Mouse (Mus musculus): ENCODE data around the gene Hoxb1. TPM values are rescaled to one million over a fixed set of nuclear protein-coding genes. Genes with fewer than 3 reads are reported as not detected.

The Hoxb1 gene
- polyA plus RNA-seq, 1 experiment from 2014 or later, result not detected

DNA sequence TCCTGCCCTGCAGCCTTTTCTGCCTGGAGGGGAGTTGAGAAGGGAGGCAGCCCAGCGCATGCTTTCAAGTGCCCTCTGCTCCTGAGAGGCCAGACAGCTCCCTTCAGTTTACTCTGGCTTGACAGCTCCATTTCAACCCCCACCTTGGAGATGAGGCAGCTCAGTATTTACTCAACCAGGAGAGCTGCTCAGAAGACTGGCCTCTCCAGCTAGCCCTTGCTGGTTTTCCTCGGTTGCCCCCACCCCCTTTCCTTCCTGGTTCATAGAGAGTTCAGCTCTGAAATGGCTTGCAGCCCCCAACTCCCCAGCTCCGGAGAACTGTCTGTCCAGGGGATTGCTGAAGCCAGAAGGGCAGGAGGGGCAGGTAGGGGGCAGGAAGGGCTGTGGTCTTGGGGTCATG is 7.0 kb downstream of the Hoxb1 start:
- peaks cover 6% of the 10 kb centered on the region for H3K4me1 ChIP-seq
- no peaks in the 10 kb centered on the region for H3K9me3 ChIP-seq
- no peak overlapping the region for H3K9ac ChIP-seq
- H3K4me3 ChIP-seq (replicated peaks), result no peak overlapping the region
- 8% methylated on average over 3 of the region's 3 CpGs for WGBS
- ATAC-seq (ENCODE audit: insufficient read depth, low FRiP score, low read depth), result no peak
- H3K27me3 ChIP-seq (replicated peaks), result peaks cover 9% of the 10 kb centered on the region
- no peaks in the 10 kb centered on the region for H3K36me3 ChIP-seq
- H3K27ac ChIP-seq, result no peak overlapping the region
- no peak overlapping the region for H3K4me2 ChIP-seq

DNA sequence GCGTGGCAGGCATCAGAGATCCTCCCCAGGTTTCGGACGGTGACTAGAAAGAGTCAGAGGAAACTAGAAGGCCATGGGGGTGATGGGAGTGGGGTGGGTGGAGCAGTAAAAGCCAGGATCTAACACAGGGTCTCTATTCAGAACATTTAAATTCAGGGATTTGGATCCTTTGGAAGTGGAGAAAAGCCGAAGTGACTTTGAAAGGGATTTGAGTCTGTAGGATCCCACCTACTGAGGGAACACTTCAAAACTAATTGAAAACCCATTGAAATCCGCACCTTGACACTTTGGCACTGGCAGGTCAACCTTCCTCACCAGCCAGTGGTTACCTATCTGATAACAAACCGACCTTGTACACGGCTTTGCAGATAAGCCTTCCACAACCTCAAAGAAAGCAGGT is 9.3 kb downstream of the Hoxb1 start:
- H3K4me1 ChIP-seq, result peaks cover 6% of the 10 kb centered on the region
- H3K4me3 ChIP-seq (replicated peaks), result no peak overlapping the region
- no peak for ATAC-seq (ENCODE audit: insufficient read depth, low FRiP score, low read depth)
- H3K27me3 ChIP-seq (replicated peaks), result peaks cover 6% of the 10 kb centered on the region; the same call in 1 of the 2 replicates
- 52% methylated on average over 7 of the region's 7 CpGs for WGBS
- H3K4me2 ChIP-seq, result no peak overlapping the region
- H3K9ac ChIP-seq, result no peak overlapping the region
- H3K27ac ChIP-seq, result no peak overlapping the region
- H3K9me3 ChIP-seq, result no peaks in the 10 kb centered on the region
- no peaks in the 10 kb centered on the region for H3K36me3 ChIP-seq

DNA sequence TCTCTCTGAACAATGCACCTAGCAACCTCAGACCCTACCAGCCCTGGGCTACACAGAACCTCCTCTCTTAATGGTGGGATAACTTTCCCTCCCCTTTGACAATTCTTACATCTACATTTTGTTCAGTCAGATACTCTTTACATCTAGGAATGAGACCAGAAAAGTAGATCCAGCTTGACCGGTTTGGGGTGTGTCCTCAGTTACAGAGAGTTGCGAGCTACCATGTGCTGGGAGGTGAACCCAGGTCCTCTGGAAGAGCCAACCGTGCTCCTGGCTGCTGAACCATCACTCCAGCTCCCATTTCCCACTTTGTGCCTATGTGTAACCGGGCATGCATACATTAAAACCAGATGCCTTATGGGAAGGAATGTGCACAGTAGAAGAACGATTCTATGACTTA is 17.8 kb downstream of the Hoxb1 start:
- ATAC-seq (ENCODE audit: insufficient read depth, low FRiP score, low read depth), result no peak
- Histone ChIP-seq H3K36me3 (no peaks in the 10 kb centered on the region), H3K9me3 (no peaks in the 10 kb centered on the region), H3K4me2 (no peak overlapping the region), H3K4me1 (no peaks in the 10 kb centered on the region), H3K27ac (peak overlapping the region; percentile 41; the same call in 1 of the 2 replicates), H3K9ac (no peak overlapping the region), H3K4me3 (replicated peaks) (no peak overlapping the region), H3K27me3 (replicated peaks) (no peaks in the 10 kb centered on the region)
- 50% methylated on average over 5 of the region's 5 CpGs for WGBS

DNA sequence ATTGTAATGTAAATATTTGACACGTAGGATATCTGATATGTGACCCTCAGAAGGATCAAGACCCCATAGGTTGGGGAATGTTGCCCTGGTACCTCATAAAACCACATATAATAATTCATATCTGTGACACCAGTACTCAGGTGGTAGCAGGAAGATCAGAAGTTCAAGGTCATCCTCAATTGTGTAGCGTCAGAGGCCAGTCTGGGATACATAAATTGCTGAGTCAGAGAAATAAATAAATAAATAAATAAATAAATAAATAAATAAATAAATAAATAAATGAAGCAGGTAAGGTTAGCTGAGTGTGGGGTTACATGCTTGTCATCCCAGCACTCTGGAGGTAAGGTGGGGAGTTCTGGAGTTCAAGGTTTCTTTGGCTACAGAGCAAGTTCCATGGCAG is 22.1 kb downstream of the Hoxb1 start:
- H3K4me2 ChIP-seq, result no peak overlapping the region
- 75% methylated on average over 2 of the region's 2 CpGs for WGBS
- no peak overlapping the region for H3K27ac ChIP-seq
- H3K9me3 ChIP-seq, result no peaks in the 10 kb centered on the region
- H3K27me3 ChIP-seq (replicated peaks), result no peaks in the 10 kb centered on the region
- no peaks in the 10 kb centered on the region for H3K4me1 ChIP-seq
- ATAC-seq (ENCODE audit: insufficient read depth, low FRiP score, low read depth), result no peak
- H3K36me3 ChIP-seq, result no peaks in the 10 kb centered on the region
- no peak overlapping the region for H3K9ac ChIP-seq
- no peak overlapping the region for H3K4me3 ChIP-seq (replicated peaks)

DNA sequence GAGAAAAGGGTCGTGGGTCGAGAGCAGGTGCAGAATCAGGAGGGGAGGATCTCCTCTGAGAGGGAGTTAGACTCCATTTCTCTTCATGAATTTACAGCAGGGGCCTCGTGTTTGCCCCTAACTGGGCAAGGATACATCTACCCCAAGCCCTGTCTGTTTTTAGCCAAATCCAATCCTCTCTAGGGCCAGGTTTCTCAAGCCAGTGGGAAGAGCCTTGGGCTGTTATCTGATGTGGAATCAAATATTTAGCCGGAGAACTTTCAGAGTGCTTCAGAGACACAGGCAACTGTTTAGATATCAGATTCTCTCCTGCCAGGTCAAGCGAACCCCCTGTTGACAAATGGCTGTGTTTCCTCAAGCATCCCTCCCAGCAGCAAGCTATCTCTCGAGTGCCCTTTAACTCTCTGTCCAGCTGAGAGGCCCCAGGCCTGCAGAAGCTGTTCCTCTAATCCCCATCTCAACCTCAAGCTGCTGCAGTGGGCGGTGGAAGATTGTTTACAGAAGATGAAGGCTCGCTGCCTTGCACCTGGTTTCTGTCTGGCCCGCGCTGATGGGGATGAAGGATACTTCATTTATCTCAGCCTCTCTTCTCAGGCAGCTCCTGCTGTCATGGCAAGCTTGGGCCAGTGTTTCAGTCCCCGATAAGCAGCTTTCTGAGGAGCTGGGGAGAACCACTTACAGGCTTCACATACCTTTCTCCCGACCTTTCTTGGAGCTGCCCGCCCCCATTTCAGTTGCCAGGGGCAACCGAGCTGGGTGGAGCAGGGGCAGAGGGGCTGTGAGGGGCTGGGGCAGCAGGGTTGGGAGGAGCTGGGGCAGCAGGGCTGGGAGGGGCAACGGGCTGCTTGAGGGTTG is 31.4 kb downstream of the Hoxb1 start:
- H3K9ac ChIP-seq, result no peak overlapping the region
- no peak overlapping the region for H3K4me3 ChIP-seq (replicated peaks)
- H3K27ac ChIP-seq, result peak overlapping the region; percentile 45
- H3K27me3 ChIP-seq (replicated peaks), result no peaks in the 10 kb centered on the region
- H3K4me1 ChIP-seq, result peaks cover 14% of the 10 kb centered on the region
- no peaks in the 10 kb centered on the region for H3K9me3 ChIP-seq
- WGBS, result 9% methylated on average over 15 of the region's 15 CpGs
- peak; percentile 74 for ATAC-seq (ENCODE audit: insufficient read depth, low FRiP score, low read depth)
- no peaks in the 10 kb centered on the region for H3K36me3 ChIP-seq
- H3K4me2 ChIP-seq, result no peak overlapping the region

DNA sequence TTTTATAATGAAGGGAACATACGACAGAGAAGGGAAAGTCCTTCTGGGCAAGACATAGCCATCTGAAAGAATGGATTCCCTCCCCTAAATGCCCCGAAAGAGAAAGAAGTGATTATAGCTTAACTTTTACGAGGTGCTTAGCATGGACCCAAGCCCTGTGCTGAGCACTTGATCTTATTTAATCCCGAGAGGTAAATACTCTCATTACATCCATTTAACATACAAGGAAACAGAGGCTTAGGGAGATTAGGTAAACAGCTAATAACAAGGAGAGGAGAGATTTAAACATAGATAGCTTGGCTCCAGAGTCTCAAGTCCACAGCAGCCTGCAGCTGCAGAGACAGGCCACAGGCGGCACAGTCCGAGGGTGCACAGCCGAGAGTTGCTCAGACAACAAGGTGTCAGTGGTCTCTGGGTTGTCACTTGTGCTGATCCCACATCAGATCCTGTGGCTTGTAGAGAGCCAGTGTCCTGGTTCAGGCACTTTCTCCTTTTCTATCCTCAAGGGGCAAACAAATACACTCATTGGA is 32.3 kb downstream of the Hoxb1 start:
- H3K4me3 ChIP-seq (replicated peaks), result no peak overlapping the region
- H3K4me2 ChIP-seq, result no peak overlapping the region
- WGBS, result 22% methylated on average over 7 of the region's 7 CpGs
- 0 out of 2 replicates have a peak, but pooled peaks have one; percentile 54 for ATAC-seq (ENCODE audit: insufficient read depth, low FRiP score, low read depth)
- peak overlapping the region; percentile 45 for H3K27ac ChIP-seq
- H3K36me3 ChIP-seq, result no peaks in the 10 kb centered on the region
- no peak overlapping the region for H3K9ac ChIP-seq
- H3K27me3 ChIP-seq (replicated peaks), result no peaks in the 10 kb centered on the region
- H3K4me1 ChIP-seq, result peaks cover 14% of the 10 kb centered on the region
- H3K9me3 ChIP-seq, result no peaks in the 10 kb centered on the region

DNA sequence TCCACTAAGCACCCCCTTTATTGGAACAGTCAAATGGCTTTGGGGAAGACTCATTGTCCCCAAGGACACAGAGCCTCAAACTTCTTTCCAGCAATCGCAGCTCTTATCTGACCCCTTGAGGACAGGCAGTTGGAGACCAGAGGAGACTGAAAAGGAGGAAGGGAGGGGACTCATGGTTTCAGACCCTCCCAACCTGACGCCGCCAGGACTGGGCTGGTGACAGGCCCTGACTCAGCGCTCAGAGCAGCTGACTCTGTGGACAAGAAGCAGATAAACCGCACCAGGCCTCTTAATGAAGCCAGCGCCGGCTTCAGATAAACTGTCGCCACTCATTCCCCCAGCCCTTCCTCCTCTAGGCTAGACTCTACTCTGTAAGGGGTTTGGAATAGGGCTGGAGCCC is 34.4 kb downstream of the Hoxb1 start:
- H3K4me1 ChIP-seq, result peaks cover 22% of the 10 kb centered on the region
- no peak for ATAC-seq (ENCODE audit: insufficient read depth, low FRiP score, low read depth)

DNA sequence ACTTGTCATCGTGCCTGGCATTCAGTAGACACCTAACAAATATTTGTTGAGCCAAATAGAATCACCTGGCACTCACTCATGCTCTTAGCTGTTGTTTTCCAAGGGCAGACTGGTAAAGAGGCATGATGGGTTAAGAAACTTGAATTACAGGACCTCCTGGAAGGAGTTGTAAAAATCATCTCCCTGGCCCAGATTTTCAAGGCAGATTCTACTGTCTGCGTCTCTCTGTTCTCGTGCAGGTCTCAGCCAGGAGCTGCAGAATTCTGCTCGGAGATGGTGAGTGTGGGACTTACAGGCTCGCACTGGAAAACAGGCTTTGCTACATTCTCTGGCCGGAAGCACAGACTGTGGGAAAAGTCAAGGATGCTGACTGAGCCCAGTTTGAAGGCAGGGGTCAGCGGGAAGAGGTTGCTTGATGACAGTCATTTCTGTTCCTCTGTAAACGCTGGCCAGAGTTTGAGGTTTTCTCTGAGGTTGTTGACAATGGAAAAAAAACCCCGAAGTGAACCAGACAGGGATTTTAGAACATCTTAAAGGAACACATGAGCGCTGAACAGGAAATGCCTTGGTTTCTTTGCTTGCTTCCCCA is 38.6 kb downstream of the Hoxb1 start:
- Histone ChIP-seq H3K36me3 (no peaks in the 10 kb centered on the region), H3K4me2 (no peak overlapping the region), H3K27ac (peak overlapping the region; percentile 56), H3K4me3 (replicated peaks) (no peak overlapping the region), H3K9ac (no peak overlapping the region), H3K9me3 (no peaks in the 10 kb centered on the region), H3K27me3 (replicated peaks) (no peaks in the 10 kb centered on the region), H3K4me1 (peaks cover 28% of the 10 kb centered on the region)
- no peak for ATAC-seq (ENCODE audit: insufficient read depth, low FRiP score, low read depth)
- 19% methylated on average over 10 of the region's 10 CpGs for WGBS

More for the DNA sequence above, 34.4 kb downstream of the Hoxb1 start:
- 21% methylated on average over 8 of the region's 8 CpGs for WGBS
- no peak overlapping the region for H3K4me2 ChIP-seq
- H3K27ac ChIP-seq, result no peak overlapping the region
- no peaks in the 10 kb centered on the region for H3K27me3 ChIP-seq (replicated peaks)
- H3K36me3 ChIP-seq, result no peaks in the 10 kb centered on the region
- H3K9me3 ChIP-seq, result no peaks in the 10 kb centered on the region
- no peak overlapping the region for H3K9ac ChIP-seq
- no peak overlapping the region for H3K4me3 ChIP-seq (replicated peaks)

DNA sequence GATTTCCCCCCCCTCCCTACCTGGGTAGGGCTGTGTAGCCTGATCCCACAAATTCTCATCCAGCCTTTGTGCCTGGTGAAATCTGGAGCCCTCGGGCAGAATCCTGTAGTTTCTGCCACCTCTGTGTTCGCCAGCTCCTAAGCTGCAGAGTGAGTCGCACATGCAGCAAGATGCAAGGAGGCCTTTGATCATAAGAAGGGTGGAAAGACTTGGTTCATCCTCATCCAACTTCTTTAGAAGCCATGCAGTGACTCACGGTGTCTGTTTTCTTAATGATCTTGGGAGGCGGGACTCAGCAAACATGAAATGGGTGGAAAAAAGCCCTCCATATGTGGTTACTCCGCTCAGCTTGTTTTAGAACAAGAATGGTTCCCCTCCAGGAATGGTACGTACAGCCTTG is 39.3 kb downstream of the Hoxb1 start:
- peak overlapping the region; percentile 38 for H3K27ac ChIP-seq
- WGBS, result 63% methylated on average over 7 of the region's 7 CpGs

DNA sequence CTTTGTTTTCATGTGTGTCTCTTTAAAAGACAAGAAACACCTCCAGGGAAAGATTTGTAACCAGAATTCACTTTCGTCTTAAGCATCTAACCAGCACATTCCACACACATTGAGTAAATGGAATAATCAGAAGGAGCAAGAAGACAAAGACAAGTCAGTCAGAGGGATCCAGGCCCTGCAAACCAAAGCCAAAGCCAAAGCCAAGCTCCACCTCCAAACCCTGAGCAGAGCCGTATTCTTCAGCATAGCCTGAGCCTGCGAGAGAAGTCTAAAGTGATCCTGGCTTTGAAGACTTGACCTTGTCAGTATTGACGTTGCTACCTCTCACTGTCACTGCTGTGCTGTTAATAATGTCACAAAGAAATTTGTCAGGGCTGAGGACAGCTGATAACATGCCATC is 40.0 kb downstream of the Hoxb1 start:
- WGBS, result 60% methylated on average over 4 of the region's 4 CpGs
- Histone ChIP-seq H3K4me3 (replicated peaks) (no peak overlapping the region), H3K36me3 (no peaks in the 10 kb centered on the region), H3K27me3 (replicated peaks) (no peaks in the 10 kb centered on the region), H3K4me1 (peaks cover 25% of the 10 kb centered on the region), H3K9me3 (no peaks in the 10 kb centered on the region), H3K27ac (no peak overlapping the region), H3K9ac (no peak overlapping the region), H3K4me2 (no peak overlapping the region)
- ATAC-seq (ENCODE audit: insufficient read depth, low FRiP score, low read depth), result no peak

More for the DNA sequence above, 39.3 kb downstream of the Hoxb1 start:
- no peaks in the 10 kb centered on the region for H3K27me3 ChIP-seq (replicated peaks)
- H3K36me3 ChIP-seq, result no peaks in the 10 kb centered on the region
- no peak overlapping the region for H3K4me2 ChIP-seq
- peaks cover 28% of the 10 kb centered on the region for H3K4me1 ChIP-seq
- H3K9me3 ChIP-seq, result no peaks in the 10 kb centered on the region
- no peak for ATAC-seq (ENCODE audit: insufficient read depth, low FRiP score, low read depth)
- no peak overlapping the region for H3K4me3 ChIP-seq (replicated peaks)
- H3K9ac ChIP-seq, result no peak overlapping the region

DNA sequence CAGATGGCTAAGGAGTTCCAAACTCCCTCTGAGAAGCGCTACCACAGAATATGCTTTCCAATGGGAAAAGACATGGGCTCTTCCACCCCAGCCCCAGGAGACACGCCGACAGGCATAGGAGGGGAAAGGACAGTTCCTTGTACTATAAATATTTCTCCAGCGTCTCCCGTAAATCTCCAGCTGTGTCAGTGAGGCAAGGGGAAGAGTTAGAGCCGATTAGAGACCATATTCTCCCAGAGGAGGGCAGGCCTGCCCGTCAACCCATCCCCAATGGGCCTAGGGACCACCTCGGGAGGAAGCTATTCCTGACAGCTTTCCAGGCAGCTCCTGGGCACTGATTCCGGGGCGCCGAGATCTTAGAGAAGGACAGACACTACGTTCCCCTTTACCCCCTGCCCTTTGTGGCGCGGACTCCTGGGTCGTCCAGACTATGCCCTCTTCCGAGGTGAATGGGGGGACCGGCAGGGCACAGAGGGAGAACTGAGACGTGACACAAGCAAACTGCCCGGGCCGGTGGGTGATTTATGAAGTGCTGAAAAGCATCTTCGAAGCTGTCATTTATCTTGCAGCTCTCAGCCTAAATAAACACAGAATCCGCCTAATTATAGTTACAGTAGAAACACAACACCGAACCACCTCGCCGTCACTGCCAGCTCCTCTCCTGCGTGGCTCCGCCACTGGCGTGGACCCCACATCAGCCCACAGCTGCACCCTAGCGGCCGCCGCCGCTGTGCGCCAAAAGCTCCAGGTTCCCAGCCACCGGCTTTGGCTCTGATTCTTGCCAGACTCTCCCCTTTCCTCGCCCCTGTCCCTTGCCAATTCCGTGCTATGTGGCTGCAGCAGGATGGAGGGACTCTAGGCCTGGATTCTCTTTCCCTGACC is 41.9 kb downstream of the Hoxb1 start:
- Histone ChIP-seq H3K27ac (peak overlapping the region; percentile 42), H3K9me3 (no peaks in the 10 kb centered on the region), H3K36me3 (no peaks in the 10 kb centered on the region), H3K27me3 (replicated peaks) (no peaks in the 10 kb centered on the region), H3K4me2 (peak overlapping the region; percentile 43), H3K4me3 (replicated peaks) (peak overlapping the region; percentile 12), H3K9ac (no peak overlapping the region), H3K4me1 (peaks cover 25% of the 10 kb centered on the region)
- peak; percentile 72; the same call in 1 of the 2 replicates for ATAC-seq (ENCODE audit: insufficient read depth, low FRiP score, low read depth)
- WGBS, result 5% methylated on average over 36 of the region's 36 CpGs
